Comparison of ENCODE assay signal across 22 mouse cellular contexts in the genomic region with DNA sequence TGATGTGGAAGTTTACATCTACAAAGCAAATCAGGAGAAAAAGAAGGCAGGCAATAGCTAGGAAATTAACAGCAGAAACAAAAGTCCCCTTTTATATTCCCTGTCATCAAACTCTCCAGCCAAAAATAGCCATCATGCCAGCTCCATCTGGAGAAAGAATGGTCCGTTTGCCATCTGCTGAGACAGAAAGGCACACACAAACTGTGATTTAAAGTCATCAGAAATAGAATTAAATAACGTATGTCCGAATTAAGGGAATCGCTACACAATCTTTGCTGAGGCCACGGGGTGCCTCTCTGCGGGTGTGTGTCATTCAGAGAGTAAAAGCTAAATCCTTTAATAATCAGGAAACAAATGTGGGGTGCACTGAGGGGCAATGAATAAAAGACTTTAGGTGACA.
DNase-seq lines count a peak whose midpoint lies in the region; ATAC-seq and TF ChIP-seq lines count a peak whose summit lies in the region.
"Had no signal": no experiment of that assay in that cellular context is flagged by ENCODE, and none has a peak within 500 bp of the region (broad histone marks: within the 10 kb centered on the region; RNA-seq: fewer than 3 reads in every experiment).

No protein-coding gene starts in this region.

- H3K4me3 ChIP-seq in midbrain, postnatal 0 days (ENCODE audit: low read depth, low read length): no peak overlapping the region
- no peak overlapping the region for H3K4me3 ChIP-seq in hindbrain, embryonic 10.5 days
- H3K4me3 ChIP-seq: gastrocnemius, adult 2 months; heart, embryonic 10.5 days; limb, embryonic 13.5 days; liver, embryonic 13.5 days; lung, embryonic 15.5 days; neural tube, embryonic 12.5 days had no signal

- no peak for ATAC-seq in midbrain, postnatal 0 days (ENCODE audit: low FRiP score)
- ATAC-seq: inflammation-experienced regulatory T-cells, adult 6 months had no signal

- H3K4me1 ChIP-seq in midbrain, postnatal 0 days (ENCODE audit: insufficient read depth, low read length): no peaks in the 10 kb centered on the region
- H3K4me1 ChIP-seq in hindbrain, embryonic 10.5 days (replicated peaks): no peaks in the 10 kb centered on the region
- H3K4me1 ChIP-seq: heart, embryonic 10.5 days; limb, embryonic 13.5 days; liver, embryonic 13.5 days; lung, embryonic 15.5 days; neural tube, embryonic 12.5 days had no signal

- H3K27me3 ChIP-seq in midbrain, postnatal 0 days (ENCODE audit: insufficient read depth, low read length): no peaks in the 10 kb centered on the region
- H3K27me3 ChIP-seq in hindbrain, embryonic 10.5 days (ENCODE audit: insufficient read depth, poor library complexity, severe bottlenecking): no peaks in the 10 kb centered on the region
- H3K27me3 ChIP-seq: limb, embryonic 13.5 days; liver, embryonic 13.5 days; lung, embryonic 15.5 days; neural tube, embryonic 12.5 days had no signal

- H3K9ac ChIP-seq in midbrain, postnatal 0 days (replicated peaks; ENCODE audit: low read length, poor library complexity, severe bottlenecking): no peak overlapping the region
- H3K9ac ChIP-seq: limb, embryonic 13.5 days; liver, embryonic 13.5 days; lung, embryonic 15.5 days; neural tube, embryonic 12.5 days had no signal

- 29% methylated on average over 6 of the region's 6 CpGs for WGBS in midbrain, postnatal 0 days
- 70% methylated on average over 6 of the region's 6 CpGs for WGBS in hindbrain, embryonic 10.5 days

- H3K36me3 ChIP-seq in midbrain, postnatal 0 days (ENCODE audit: insufficient read depth, low read length): no peaks in the 10 kb centered on the region
- H3K36me3 ChIP-seq in hindbrain, embryonic 10.5 days: no peaks in the 10 kb centered on the region
- H3K36me3 ChIP-seq: heart, embryonic 10.5 days; limb, embryonic 13.5 days; liver, embryonic 13.5 days; lung, embryonic 15.5 days; neural tube, embryonic 12.5 days had no signal

- DNase-seq in frontal cortex, postnatal 36 days (ENCODE audit: low spot score in 2 of 2): peak; percentile 6 to 37
- no peak for DNase-seq in frontal cortex, postnatal 14 days (ENCODE audit: low spot score in 2 of 2)
- peak; percentile 3 for DNase-seq in Muller cell, postnatal 12 days (ENCODE audit: inconsistent ontology term)
- DNase-seq in cerebellum, adult 11 months: peak; percentile 4
- peak; percentile 52 to 55 for DNase-seq in cerebellum, postnatal 10 days
- DNase-seq in midbrain, postnatal 0 days (ENCODE audit: low spot score): no peak
- no peak for DNase-seq in neural tube, embryonic 10.5 days (ENCODE audit: extremely low spot score, low spot score)
- no peak for DNase-seq in hindbrain, embryonic 10.5 days (ENCODE audit: low spot score)
- DNase-seq: B cell, adult 2 months; gastrocnemius, adult 2 months; kidney, adult 2 months; kidney, postnatal 10 days; liver, embryonic 13.5 days; thymus, postnatal 25 days had no signal

- no peak overlapping the region for H3K4me2 ChIP-seq in midbrain, postnatal 0 days (ENCODE audit: low read depth, low read length, poor library complexity, severe bottlenecking)
- H3K4me2 ChIP-seq: limb, embryonic 13.5 days; liver, embryonic 13.5 days; lung, embryonic 15.5 days; midbrain, embryonic 11.5 days; neural tube, embryonic 12.5 days had no signal

- TF ChIP-seq CTCF in midbrain, postnatal 0 days (IDR thresholded peaks at IDR 0.05): no peak

- H3K27ac ChIP-seq in midbrain, postnatal 0 days (ENCODE audit: low read depth, low read length): no peak overlapping the region
- H3K27ac ChIP-seq in hindbrain, embryonic 10.5 days: no peak overlapping the region
- H3K27ac ChIP-seq: gastrocnemius, adult 2 months; heart, embryonic 10.5 days; limb, embryonic 13.5 days; liver, embryonic 13.5 days; lung, embryonic 15.5 days; macrophage; neural tube, embryonic 12.5 days; stomach, postnatal 0 days had no signal

- H3K9me3 ChIP-seq in midbrain, postnatal 0 days (ENCODE audit: low read length): no peaks in the 10 kb centered on the region
- no peaks in the 10 kb centered on the region for H3K9me3 ChIP-seq in hindbrain, embryonic 10.5 days
- H3K9me3 ChIP-seq: heart, embryonic 10.5 days; limb, embryonic 13.5 days; liver, embryonic 13.5 days; lung, embryonic 15.5 days; neural tube, embryonic 12.5 days had no signal

Comparison
In these comparisons a context has a peak if more than half of its experiments do, and no peak if none do; other contexts are left out.
1. DNase-seq: peak in frontal cortex, postnatal 36 days (2 of 2), Muller cell, postnatal 12 days (single experiment), cerebellum, adult 11 months (single experiment) and cerebellum, postnatal 10 days (2 of 2); none in frontal cortex, postnatal 14 days (0 of 2), midbrain, postnatal 0 days (single experiment), neural tube, embryonic 10.5 days (single experiment) and hindbrain, embryonic 10.5 days (single experiment).